Mouse (Mus musculus) neural tube, embryonic 14.5 days (tissue): Measurements from ENCODE around the gene Nt5c3b. TPM values are rescaled to one million over a fixed set of nuclear protein-coding genes. Genes with fewer than 3 reads are reported as not detected.

ENCODE experiments used
- ATAC-seq: fragments of 200-750 bp; cut with Nextera tagmentation; 2 replicates; pipeline ENCODE4 v1.8.0; 2017; ENCODE audit warnings: low read depth, mild to moderate bottlenecking, moderate TSS enrichment, moderate library complexity
- H3K27ac ChIP-seq: fragments of 300-500 bp; sonication (generic); 2 replicates; pipeline ENCODE4 v1.5.1; 2014; ENCODE audit warnings: low read depth, mild to moderate bottlenecking, control low read depth, low read length, moderate library complexity, mixed read lengths
- H3K27me3 ChIP-seq: fragments of 300-500 bp; sonication (generic); 2 replicates; pipeline ENCODE4 v1.6.1; 2014; ENCODE audit warnings: low read length; ENCODE audit not compliant: control insufficient read depth, insufficient read depth
- H3K36me3 ChIP-seq: fragments of 300-500 bp; sonication (generic); 2 replicates; pipeline ENCODE4 v1.6.1; 2014; ENCODE audit warnings: low read length, mixed read lengths; ENCODE audit not compliant: control insufficient read depth, insufficient read depth
- H3K4me1 ChIP-seq: fragments of 300-500 bp; sonication (generic); 2 replicates; pipeline ENCODE4 v1.6.1; 2014; ENCODE audit warnings: low read length; ENCODE audit not compliant: control insufficient read depth, insufficient read depth
- H3K4me2 ChIP-seq: fragments of 300-500 bp; sonication (generic); 2 replicates; pipeline ENCODE4 v1.6.1; 2014; ENCODE audit warnings: mild to moderate bottlenecking, low read depth, low read length, control low read depth
- H3K4me3 ChIP-seq: fragments of 300-500 bp; sonication (generic); 2 replicates; pipeline ENCODE4 v1.5.1; 2014; ENCODE audit warnings: low read depth, low read length, control low read depth, mixed read lengths
- H3K9ac ChIP-seq: fragments of 300-500 bp; sonication (generic); replicated peaks from 2 replicates; pipeline ENCODE4 v1.6.1; 2014; ENCODE audit warnings: low read depth, mild to moderate bottlenecking, control low read depth, low read length, mixed read lengths
- H3K9me3 ChIP-seq: fragments of 300-500 bp; sonication (generic); 2 replicates; pipeline ENCODE4 v1.6.1; 2016; ENCODE audit warnings: low read length; ENCODE audit not compliant: control insufficient read depth
- WGBS: fragments of 180-500 bp; shearing (Covaris S2); extraction: QIAGEN DNeasy Blood & Tissue Kit; methylation state at CpG from one replicate; pipeline ENCODE4 v1.1.7; 2014; 5-methylcytosine and 5-hydroxymethylcytosine counted together
- polyA plus RNA-seq: library from polyadenylated mRNA; unstranded; fragments of >200 nt; fragmentation: Nextera tagmentation; extraction: Ambion mirVana; gene quantifications from 2 replicates; pipeline ENCODE4 v1.2.1, GENCODE M21; 2014

Nt5c3b gene
- polyA plus RNA-seq, 1 experiment from 2014 or later: 107 TPM

DNA sequence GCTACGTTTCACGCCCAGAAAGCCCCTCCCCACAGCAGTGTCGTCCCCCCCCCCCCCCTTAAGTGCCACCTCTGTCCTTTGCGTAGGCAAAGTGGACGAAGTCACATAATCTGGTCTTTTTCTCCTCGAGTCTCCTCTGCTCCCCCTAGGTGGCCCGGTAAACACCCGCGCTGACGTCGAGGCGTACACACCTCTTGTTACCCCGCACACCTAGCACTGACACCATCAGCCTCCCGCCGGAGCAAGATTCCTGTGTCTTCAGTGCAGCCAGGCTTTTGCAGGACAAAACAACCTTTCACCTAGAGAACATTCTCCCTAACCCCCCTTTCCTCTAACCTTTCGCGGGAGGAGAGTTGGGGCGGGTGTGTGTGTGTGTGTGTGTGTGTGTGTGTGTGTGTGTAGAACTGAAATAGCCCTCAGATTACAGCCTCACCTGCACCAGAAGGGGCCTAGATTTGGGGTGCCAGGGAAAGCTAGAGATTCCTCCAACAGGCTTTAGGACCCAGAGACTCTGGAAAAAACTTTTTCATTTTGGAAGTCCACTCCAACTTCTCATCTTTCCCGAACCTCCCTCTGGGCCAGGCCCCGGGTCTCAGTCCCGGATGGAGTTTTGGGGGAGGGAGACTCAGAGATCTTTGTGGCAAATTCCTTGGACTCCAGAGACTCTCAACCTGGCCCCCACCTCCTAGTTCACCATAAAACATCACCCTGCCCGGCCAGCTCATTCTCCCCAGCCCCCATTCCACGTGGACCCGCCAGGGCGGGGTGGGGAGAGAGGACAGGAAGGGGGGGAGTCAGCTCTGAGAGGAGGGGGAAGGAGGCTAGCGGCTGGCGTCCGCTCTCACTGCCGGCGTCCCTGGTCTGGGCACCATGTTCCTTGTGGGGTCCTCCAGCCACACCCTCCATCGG lies 26.4 kb downstream of the Nt5c3b start, which contains the start of gene Fkbp10:
TSS of gene Fkbp10 (plus strand) at position 784 of the 909 bp plus-strand sequence.
- WGBS: under 1% methylated on average over 25 of the region's 31 CpGs
- Histone ChIP-seq H3K4me2 (peak within 1 kb of the TSS; percentile 61), H3K27me3 (peaks cover 8% of the 10 kb centered on the region; the same call in 1 of the 2 replicates), H3K9me3 (no peaks in the 10 kb centered on the region), H3K27ac (0 out of 2 replicates have a peak within 1 kb of the TSS, but pooled peaks have one; percentile 48), H3K9ac (peak within 1 kb of the TSS; percentile 68), H3K4me1 (no peaks in the 10 kb centered on the region; the same call in 1 of the 2 replicates), H3K36me3 (no peaks in the 10 kb centered on the region), H3K4me3 (peak within 1 kb of the TSS; percentile 60)
- ATAC-seq: no peak; the same call in 1 of the 2 replicates

DNA sequence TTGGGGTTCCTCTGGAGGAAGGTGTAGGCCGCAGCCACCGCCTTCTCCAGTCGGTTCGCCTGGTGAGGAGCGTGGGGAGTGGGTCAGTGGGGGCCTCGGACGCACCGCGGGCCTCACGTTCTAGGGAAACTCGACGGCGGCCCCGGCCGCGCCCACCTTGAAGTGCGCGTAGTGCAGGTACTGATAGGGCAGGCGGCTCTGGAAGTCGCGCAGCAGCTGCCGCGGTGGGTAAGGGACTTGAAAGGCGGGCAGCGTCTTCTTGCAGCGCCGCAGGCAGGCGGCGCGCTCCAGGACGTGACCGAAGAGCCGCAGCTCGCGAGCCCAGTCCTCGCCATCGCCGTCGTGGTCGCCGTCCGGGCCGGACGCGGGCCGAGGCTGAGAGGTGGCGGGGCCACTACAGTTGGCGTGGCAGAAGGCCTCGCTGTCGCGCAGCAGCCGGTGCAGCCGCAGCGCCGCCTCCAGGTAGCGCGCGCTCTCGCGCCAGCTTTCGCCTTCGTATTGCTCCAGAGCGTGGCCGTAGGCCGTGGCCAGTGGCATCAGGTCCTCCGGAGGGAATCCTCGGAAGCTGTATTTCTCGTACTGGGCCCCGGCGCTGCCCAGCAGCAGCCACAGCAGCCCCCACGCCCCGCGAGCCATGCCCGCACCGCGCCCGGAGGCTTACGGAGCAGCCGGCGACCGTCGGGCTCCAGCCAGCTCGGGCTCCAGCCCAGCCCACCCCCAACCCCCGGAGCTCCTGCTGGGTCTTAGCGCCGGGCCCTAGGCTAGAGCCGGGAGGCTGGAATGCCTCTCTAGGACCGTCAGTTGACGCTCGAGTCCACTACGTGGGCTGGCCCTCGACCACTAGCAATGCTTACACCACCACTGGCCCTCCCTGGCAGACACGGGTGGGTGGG lies 27.3 kb downstream of the Nt5c3b start, which contains the start of gene P3h4:
TSS of gene P3h4 (minus strand) at position 816 of the 893 bp plus-strand sequence.
- 2% methylated on average over 71 of the region's 93 CpGs for WGBS

GRCm38 (mm10) chr11:100413541-100413940 lies 28.1 kb downstream of the Nt5c3b start:
- Histone ChIP-seq H3K27me3 (peaks cover 8% of the 10 kb centered on the region; the same call in 1 of the 2 replicates), H3K4me2 (peak overlapping the region; percentile 61), H3K36me3 (no peaks in the 10 kb centered on the region), H3K9me3 (no peaks in the 10 kb centered on the region), H3K4me1 (no peaks in the 10 kb centered on the region; the same call in 1 of the 2 replicates), H3K4me3 (peak overlapping the region; percentile 60), H3K9ac (peak overlapping the region; percentile 68), H3K27ac (no peak overlapping the region)
- 80% methylated on average over 11 of the region's 11 CpGs for WGBS
- no peak for ATAC-seq

More for the DNA sequence above, 27.3 kb downstream of the Nt5c3b start, which contains the start of gene P3h4:
- Histone ChIP-seq H3K4me2 (peak within 1 kb of the TSS; percentile 61), H3K9me3 (no peaks in the 10 kb centered on the region), H3K27me3 (peaks cover 8% of the 10 kb centered on the region; the same call in 1 of the 2 replicates), H3K4me3 (peak within 1 kb of the TSS; percentile 60), H3K9ac (peak within 1 kb of the TSS; percentile 68), H3K4me1 (no peaks in the 10 kb centered on the region; the same call in 1 of the 2 replicates), H3K27ac (peak within 1 kb of the TSS; percentile 48), H3K36me3 (no peaks in the 10 kb centered on the region)
- peak; percentile 91 for ATAC-seq

DNA sequence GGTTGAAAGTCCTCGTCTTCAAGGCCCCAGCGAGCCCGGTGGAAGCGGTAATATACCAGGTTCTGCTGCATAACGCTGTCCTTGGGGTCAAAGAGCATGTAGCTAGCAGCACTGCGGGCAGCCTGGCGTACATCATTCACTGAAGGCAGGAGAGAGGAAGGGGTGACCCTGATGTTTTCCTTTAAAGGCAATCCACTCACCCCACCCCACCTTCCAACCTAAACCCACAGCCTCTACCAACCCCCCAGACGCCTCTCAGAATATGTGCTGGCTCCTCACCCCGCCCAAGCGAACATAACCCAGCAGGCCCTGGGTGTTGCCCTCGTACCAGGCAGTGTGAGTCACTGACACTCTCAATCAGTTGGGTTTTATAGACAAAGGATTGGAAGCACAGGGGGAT lies 29.9 kb downstream of the Nt5c3b start:
- no peak overlapping the region for H3K9ac ChIP-seq
- peaks cover 8% of the 10 kb centered on the region; the same call in 1 of the 2 replicates for H3K27me3 ChIP-seq
- ATAC-seq: no peak
- no peak overlapping the region for H3K4me3 ChIP-seq
- no peak overlapping the region for H3K4me2 ChIP-seq
- no peaks in the 10 kb centered on the region for H3K9me3 ChIP-seq
- H3K4me1 ChIP-seq: no peaks in the 10 kb centered on the region; the same call in 1 of the 2 replicates
- WGBS: 79% methylated on average over 11 of the region's 11 CpGs
- no peak overlapping the region for H3K27ac ChIP-seq
- no peaks in the 10 kb centered on the region for H3K36me3 ChIP-seq

DNA sequence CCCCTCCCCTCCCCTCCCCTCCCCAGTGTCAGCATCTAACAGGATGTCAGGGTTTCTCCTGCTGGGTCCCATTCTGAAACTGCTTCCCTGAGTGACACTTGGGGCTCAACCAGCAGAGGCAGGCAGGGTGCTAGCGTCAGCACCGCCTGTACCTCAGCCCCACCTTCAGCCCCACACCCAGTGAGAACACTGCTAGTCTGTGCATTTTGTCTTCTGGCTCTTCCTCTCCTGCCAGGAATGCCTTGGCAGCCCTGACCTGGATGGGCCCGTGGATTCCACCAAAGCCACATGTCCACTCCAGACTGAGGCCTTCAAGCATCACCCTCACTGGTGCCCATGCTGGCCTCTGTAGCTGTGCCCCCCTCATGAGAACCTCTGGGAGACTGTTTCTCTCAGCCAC lies 31.9 kb downstream of the Nt5c3b start:
- H3K36me3 ChIP-seq: no peaks in the 10 kb centered on the region
- no peak overlapping the region for H3K9ac ChIP-seq
- WGBS: 87% methylated on average over 3 of the region's 3 CpGs
- H3K4me3 ChIP-seq: no peak overlapping the region
- no peak overlapping the region for H3K27ac ChIP-seq
- H3K9me3 ChIP-seq: no peaks in the 10 kb centered on the region
- no peaks in the 10 kb centered on the region for H3K27me3 ChIP-seq
- no peak overlapping the region for H3K4me2 ChIP-seq
- H3K4me1 ChIP-seq: no peaks in the 10 kb centered on the region; the same call in 1 of the 2 replicates
- ATAC-seq: no peak

- Histone ChIP-seq H3K27me3 (no peaks in the 10 kb centered on the region), H3K4me1 (no peaks in the 10 kb centered on the region; the same call in 1 of the 2 replicates), H3K4me3 (no peak overlapping the region), H3K9ac (no peak overlapping the region), H3K4me2 (no peak overlapping the region), H3K9me3 (no peaks in the 10 kb centered on the region), H3K36me3 (no peaks in the 10 kb centered on the region), H3K27ac (no peak overlapping the region)
- no peak for ATAC-seq
- 91% methylated on average over 12 of the region's 12 CpGs for WGBS
Measured at GRCm38 (mm10) chr11:100408835-100409462, 32.7 kb downstream of the Nt5c3b start.

GRCm38 (mm10) chr11:100408076-100408834 lies 33.4 kb downstream of the Nt5c3b start:
- Histone ChIP-seq H3K9ac (no peak overlapping the region), H3K4me2 (no peak overlapping the region), H3K27ac (no peak overlapping the region), H3K4me1 (no peaks in the 10 kb centered on the region; the same call in 1 of the 2 replicates), H3K36me3 (no peaks in the 10 kb centered on the region), H3K27me3 (no peaks in the 10 kb centered on the region), H3K9me3 (no peaks in the 10 kb centered on the region), H3K4me3 (no peak overlapping the region)
- no peak for ATAC-seq
- 44% methylated on average over 10 of the region's 10 CpGs for WGBS
